Mouse (Mus musculus) mesoderm, embryonic 11.5 days (tissue): ENCODE results near the gene Olfr1033.
"Not testable (repeated sequence)": the region's sequence is repeated elsewhere in the genome, so short reads cannot be mapped to it uniquely, and the experiment has no call there.

Source experiments
- DNase-seq: peaks from one replicate; pipeline ENCODE4 v3.0.0-alpha.2; 2012; ENCODE audit warnings: low read depth, low spot score

The Olfr1033 gene

GRCm38 (mm10) chr2:86020406-86020805 is at the start of gene Olfr1033:
Olfr1033 (plus strand) TSS chr2:86020633.
- DNase-seq = not testable (repeated sequence)

DNA sequence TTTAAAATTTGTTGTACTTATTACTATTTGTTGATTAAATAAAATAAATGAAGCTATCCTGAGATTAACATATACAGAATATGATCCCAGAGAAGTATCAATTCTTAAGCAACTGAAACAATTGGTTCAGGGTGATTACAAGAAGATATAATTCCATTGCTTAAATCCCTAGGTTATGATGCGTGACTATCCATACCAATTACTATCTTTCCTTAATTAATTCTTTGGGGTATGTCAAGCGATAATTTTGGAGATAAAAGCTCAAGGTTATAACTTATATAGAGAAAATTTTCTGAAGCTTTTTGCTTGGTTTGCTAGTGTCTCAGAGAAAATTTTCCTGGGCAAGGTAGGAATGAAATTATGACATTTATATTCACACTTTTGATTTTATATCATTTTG is 46.8 kb upstream of the Olfr1033 start, which contains the start of gene Olfr1029:
Gene Olfr1029, plus strand, starts transcription at position 301 of the 400 bp plus-strand sequence.
- no peak for DNase-seq

DNA sequence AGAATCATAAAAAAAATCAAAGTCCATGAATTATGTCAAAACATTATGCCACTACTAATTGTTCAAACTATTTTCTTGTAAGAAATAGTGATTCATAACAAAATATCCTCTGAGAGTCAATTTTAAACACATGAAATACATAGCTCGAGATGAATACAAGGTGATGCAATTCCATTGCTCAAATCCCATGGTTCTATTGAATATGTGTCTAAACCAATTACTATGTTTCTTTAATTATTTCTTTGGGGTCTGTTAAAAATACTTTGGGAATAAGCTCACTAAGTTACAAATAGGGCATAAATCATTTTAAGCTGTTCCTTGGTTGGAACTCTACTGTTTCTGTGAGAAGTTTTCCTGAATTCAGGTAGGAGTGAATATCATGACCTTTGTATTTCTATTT is 41.5 kb upstream of the Olfr1033 start, which contains the start of gene Olfr1030:
Gene Olfr1030, plus strand, starts transcription at position 301 of the 400 bp plus-strand sequence.
- DNase-seq = no peak

GRCm38 (mm10) chr2:85990004-85990403 is 30.4 kb upstream of the Olfr1033 start, which contains the start of gene Olfr1031:
Olfr1031 (plus strand) TSS chr2:85990304.
- DNase-seq = no peak

DNA sequence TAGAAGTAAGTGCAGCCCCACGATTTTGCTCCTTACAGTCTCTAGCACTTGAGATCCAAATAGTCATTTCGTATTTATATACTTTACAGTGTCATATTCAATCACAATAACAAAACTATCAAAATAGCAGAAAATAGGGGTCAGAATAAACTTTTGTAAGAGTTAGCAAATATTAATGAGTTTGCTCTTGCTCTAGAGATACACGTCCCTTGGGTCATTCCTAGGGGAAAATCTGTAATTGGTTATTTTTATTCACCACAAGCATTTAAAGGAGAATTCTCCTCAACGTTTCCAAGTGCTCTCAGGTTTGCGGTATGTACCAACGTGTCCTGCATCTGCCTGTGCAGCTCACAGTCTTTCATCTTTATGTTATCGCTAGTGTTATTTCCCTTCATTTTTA is 15.2 kb upstream of the Olfr1033 start, which contains the start of gene Olfr1032:
Gene Olfr1032, plus strand, starts transcription at position 301 of the 400 bp plus-strand sequence.
- DNase-seq = no peak

- DNase-seq = not testable (repeated sequence)
Observed at GRCm38 (mm10) chr2:86021518-86021917, 1.1 kb downstream of the Olfr1033 start.

DNA sequence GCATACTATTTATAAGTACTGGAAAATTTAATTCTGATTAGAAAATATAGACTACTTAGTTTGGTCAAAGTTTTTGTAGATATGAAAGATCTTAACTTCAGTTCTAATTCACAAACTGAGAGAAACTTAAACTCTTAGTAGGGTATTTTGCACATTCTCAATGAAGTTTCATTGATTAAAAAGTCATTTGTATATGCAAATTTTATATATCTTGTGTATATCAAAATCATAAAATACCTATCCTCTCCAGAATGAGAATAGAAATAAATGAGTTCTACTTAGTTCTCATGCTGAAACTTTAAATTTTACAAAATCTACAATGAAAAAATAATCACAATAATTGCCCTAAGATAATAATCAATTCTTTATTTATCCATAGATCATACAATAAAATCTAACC is 25.1 kb downstream of the Olfr1033 start, which contains the start of gene Olfr1034:
Gene Olfr1034, plus strand, starts transcription at position 301 of the 400 bp plus-strand sequence.
- no peak for DNase-seq

GRCm38 (mm10) chr2:86050777-86051176 is 30.3 kb downstream of the Olfr1033 start:
- not testable (repeated sequence) for DNase-seq

- not testable (repeated sequence) for DNase-seq
Observed at GRCm38 (mm10) chr2:86063766-86064165, 43.3 kb downstream of the Olfr1033 start.

GRCm38 (mm10) chr2:86070189-86070588 is 49.8 kb downstream of the Olfr1033 start:
- no peak for DNase-seq

DNA sequence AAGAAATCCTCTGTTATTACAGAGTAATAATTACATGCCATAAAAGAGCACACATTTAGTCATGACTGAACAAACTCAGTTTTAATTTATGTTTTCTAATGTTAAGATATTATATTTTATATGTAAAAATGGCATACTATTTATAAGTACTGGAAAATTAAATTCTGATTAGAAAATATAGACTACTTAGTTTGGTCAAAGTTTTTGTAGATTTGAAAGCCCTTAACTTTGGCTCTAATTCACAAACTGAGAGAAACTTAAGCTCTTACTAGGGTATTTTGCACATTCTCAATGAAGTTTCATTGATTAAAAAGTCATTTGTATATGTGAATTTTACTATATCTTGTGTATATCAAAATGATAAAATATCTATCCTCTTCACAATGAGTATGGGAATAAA is 53.3 kb downstream of the Olfr1033 start, which contains the start of gene Olfr1036:
Gene Olfr1036, plus strand, starts transcription at position 301 of the 400 bp plus-strand sequence.
- not testable (repeated sequence) for DNase-seq

DNA sequence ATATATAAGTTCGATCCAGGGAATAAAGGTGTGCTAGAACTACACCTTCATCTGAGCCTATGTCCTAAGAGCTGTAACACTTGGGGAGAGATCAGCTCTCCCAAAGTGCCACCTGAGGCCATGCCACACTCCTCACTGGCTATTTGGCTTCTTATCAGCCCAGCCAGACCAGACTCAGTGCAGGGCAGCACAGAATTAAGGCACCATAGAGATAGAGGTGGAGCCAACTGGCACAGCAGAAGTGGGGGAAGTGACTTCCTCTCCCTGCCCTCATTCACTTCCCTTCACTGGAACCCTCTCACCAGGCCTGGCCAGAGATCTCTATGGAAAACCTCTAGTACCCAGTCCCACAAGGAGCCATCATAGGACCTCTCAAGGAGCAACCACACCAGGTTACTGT is 60.0 kb downstream of the Olfr1033 start:
- DNase-seq = not testable (repeated sequence)

GRCm38 (mm10) chr2:86087285-86087684 is 66.9 kb downstream of the Olfr1033 start, which contains the start of gene Olfr1037:
Olfr1037 (minus strand) TSS chr2:86087385.
- no peak for DNase-seq
